Mouse (Mus musculus) mouse embryonic stem cell (cell line): Measurements from ENCODE around the gene Ano6.

Source experiments
- in situ Hi-C, 2 experiments: fragments of 300-500 bp; cut with MboI; formaldehyde crosslinking; loops; 1 replicate in 1 of 2; 3 replicates in 1 of 2; pipeline ENCODE4 v1.14.3; 2019 to 2020; ENCODE audit warnings: low sequenced_read_pairs in 2 of 2, low pct_unique_long_range_greater_than_20kb in 1 of 2, mixed read lengths in 1 of 2; ENCODE audit not compliant: unreplicated experiment in 1 of 2

Ano6 gene

GRCm38 (mm10) chr15:95765271-95765670 lies 25.4 kb upstream of the Ano6 start:
- in situ Hi-C loops = no loop called here

- in situ Hi-C loops = no loop called here
Observed at GRCm38 (mm10) chr15:95765936-95766335, 24.7 kb upstream of the Ano6 start.

- in situ Hi-C loops = no loop called here
Observed at GRCm38 (mm10) chr15:95767825-95768224, 22.8 kb upstream of the Ano6 start.

GRCm38 (mm10) chr15:95768703-95769102 lies 21.9 kb upstream of the Ano6 start:
- in situ Hi-C loops = no loop called here

- in situ Hi-C loops = no loop called here
Observed at GRCm38 (mm10) chr15:95769576-95769975, 21.1 kb upstream of the Ano6 start.

GRCm38 (mm10) chr15:95770307-95770706 lies 20.3 kb upstream of the Ano6 start:
- in situ Hi-C loops = loop anchor here in 1 of 2 experiments (10.0 kb wide), 1 partner anchor 164 kb away; no protein-coding TSS in a partner anchor

GRCm38 (mm10) chr15:95772374-95772773 lies 18.3 kb upstream of the Ano6 start:
- in situ Hi-C loops = loop anchor here in 1 of 2 experiments (10.0 kb wide), 1 partner anchor 162 kb away; no protein-coding TSS in a partner anchor

- in situ Hi-C loops = loop anchor here in 1 of 2 experiments (10.0 kb wide), 1 partner anchor 162 kb away; no protein-coding TSS in a partner anchor
Observed at GRCm38 (mm10) chr15:95772861-95773836, 17.5 kb upstream of the Ano6 start.

- in situ Hi-C loops = loop anchor here in 1 of 2 experiments (10.0 kb wide), 1 partner anchor 161 kb away; no protein-coding TSS in a partner anchor
Observed at GRCm38 (mm10) chr15:95774197-95774596, 16.4 kb upstream of the Ano6 start.

- in situ Hi-C loops = loop anchor here in 1 of 2 experiments (10.0 kb wide), 1 partner anchor 160 kb away; no protein-coding TSS in a partner anchor
Observed at GRCm38 (mm10) chr15:95774674-95775414, 15.8 kb upstream of the Ano6 start.

GRCm38 (mm10) chr15:95777743-95778142 lies 12.9 kb upstream of the Ano6 start:
- in situ Hi-C loops = loop anchor here in 1 of 2 experiments (10.0 kb wide), 1 partner anchor 157 kb away; no protein-coding TSS in a partner anchor

- in situ Hi-C loops = loop anchor here in 1 of 2 experiments (10.0 kb wide), 1 partner anchor 156 kb away; no protein-coding TSS in a partner anchor
Observed at GRCm38 (mm10) chr15:95778710-95779109, 11.9 kb upstream of the Ano6 start.

GRCm38 (mm10) chr15:95786624-95787023 lies 4.0 kb upstream of the Ano6 start:
- in situ Hi-C loops = loop anchor here in 1 of 2 experiments (5.0 kb wide), 1 partner anchor 156 kb away; no protein-coding TSS in a partner anchor

GRCm38 (mm10) chr15:95787578-95787977 lies 3.1 kb upstream of the Ano6 start:
- in situ Hi-C loops = loop anchor here in 1 of 2 experiments (5.0 kb wide), 1 partner anchor 155 kb away; no protein-coding TSS in a partner anchor

- in situ Hi-C loops = loop anchor here in 1 of 2 experiments (5.0 kb wide), 1 partner anchor 152 kb away; no protein-coding TSS in a partner anchor
Observed at GRCm38 (mm10) chr15:95789562-95790528, 798 bp upstream of the Ano6 start.

- in situ Hi-C loops = no loop called here
Observed at GRCm38 (mm10) chr15:95791141-95791791, 623 bp downstream of the Ano6 start.

GRCm38 (mm10) chr15:95791855-95792254 lies 1.2 kb downstream of the Ano6 start:
- in situ Hi-C loops = no loop called here
